Mouse (Mus musculus) spleen, adult 2 months (tissue): Measurements from ENCODE around the gene Gm4869.
"Not testable (repeated sequence)": the region's sequence is repeated elsewhere in the genome, so short reads cannot be mapped to it uniquely, and the experiment has no call there.

Experiments used
- CTCF ChIP-seq: fragments of 200-500 bp; IDR thresholded peaks from 2 replicates; pipeline ENCODE4 v1.5.1; 2011; ENCODE audit warnings: mild to moderate bottlenecking, inconsistent platforms; ENCODE audit not compliant: insufficient read depth, insufficient read length, insufficient replicate concordance; ENCODE audit errors: extremely low read depth
- POLR2A ChIP-seq: fragments of 200-500 bp; IDR thresholded peaks from 2 replicates; pipeline ENCODE4 v1.6.1; 2011; ENCODE audit warnings: low read depth, low read length, inconsistent platforms

- TF ChIP-seq POLR2A, CTCF: not testable (repeated sequence)
These were observed 57.5 kb downstream of the Gm4869 start for GRCm38 (mm10) chr5:140502925-140503324.
